Mouse (Mus musculus): ENCODE results near the gene Tmem191c. TPM values are rescaled to one million over a fixed set of nuclear protein-coding genes. Genes with fewer than 3 reads are reported as not detected.

Gene Tmem191c
- total RNA-seq, 2 experiments from 2014 or later: 2.7 to 3.9 TPM

GRCm38 (mm10) chr16:17321481-17321880 is 45.6 kb downstream of the Tmem191c start:
- DNase-seq: peak; percentile 10 to 29
- intact Hi-C loops (cut with DNase I): no loop called here

DNA sequence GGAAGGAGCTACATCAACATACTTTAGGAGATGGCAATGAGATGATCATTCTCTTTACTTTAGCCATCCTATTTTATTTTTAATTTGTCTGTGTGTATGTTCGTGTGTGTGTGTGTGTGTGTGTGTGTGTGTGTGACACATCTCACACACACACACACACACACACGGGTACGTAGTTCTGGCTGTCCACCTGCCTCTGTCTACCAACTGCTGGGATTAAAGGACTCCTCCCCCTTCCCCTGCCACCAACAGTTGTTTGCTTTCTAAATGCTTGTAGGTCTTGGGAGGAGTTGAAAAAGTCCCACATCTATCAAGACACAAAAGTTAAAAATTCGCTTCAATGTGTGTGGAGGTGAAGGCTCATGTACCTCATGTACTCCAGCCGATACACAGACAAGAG is 48.9 kb downstream of the Tmem191c start:
- intact Hi-C loops (cut with DNase I): no loop called here

GRCm38 (mm10) chr16:17326064-17326463 is 50.2 kb downstream of the Tmem191c start:
- intact Hi-C loops (cut with DNase I): no loop called here
- no peak for DNase-seq

More for the DNA sequence above, 48.9 kb downstream of the Tmem191c start:
- no peak for DNase-seq

- DNase-seq: no peak
- intact Hi-C loops (cut with DNase I): no loop called here
Measured at GRCm38 (mm10) chr16:17329848-17330570, 54.1 kb downstream of the Tmem191c start.

- intact Hi-C loops (cut with DNase I): no loop called here
- DNase-seq: no peak
Measured at GRCm38 (mm10) chr16:17331116-17331515, 55.2 kb downstream of the Tmem191c start, which contains the start of gene Serpind1. Serpind1 (plus strand) TSS chr16:17331371.

- DNase-seq: no peak
- intact Hi-C loops (cut with DNase I): no loop called here
Measured at GRCm38 (mm10) chr16:17331855-17332254, 56.0 kb downstream of the Tmem191c start.

Other genes with a start within 250 kb of the Tmem191c start
- 1 to 10 TPM; 2.9 to 3.3 TPM for gene Ypel1, start 206.4 kb upstream of the Tmem191c start, total RNA-seq (2021)
- 10 to 100 TPM; 42.4 to 43.1 TPM for gene Ppil2, start 164.8 kb upstream of the Tmem191c start, total RNA-seq (2021)
- gene 2610318N02Rik, start 150.9 kb upstream of the Tmem191c start, total RNA-seq (2021): 1 to 10 TPM in 1 of 2 experiments, not detected in 1; 2.4 TPM
- gene Sdf2l1, start 143.7 kb upstream of the Tmem191c start, total RNA-seq (2021): 1 to 10 TPM; 6.7 to 9.3 TPM
- 1 to 10 TPM; 1.3 TPM for gene Ydjc, start 131.5 kb upstream of the Tmem191c start, total RNA-seq (2021)
- gene Ccdc116, start 128.8 kb upstream of the Tmem191c start, total RNA-seq (2021): under 1 TPM in 1 of 2 experiments, not detected in 1; 0.31 TPM
- 100 to 1,000 TPM; 114 to 118 TPM for gene Ube2l3, start 73.4 kb upstream of the Tmem191c start, total RNA-seq (2021)
- under 1 TPM; 0.05 to 0.07 TPM for gene Rimbp3, start 67.5 kb upstream of the Tmem191c start, total RNA-seq (2021)
- 1 to 10 TPM; 1.8 to 2.1 TPM for gene Hic2, start 42.5 kb upstream of the Tmem191c start, total RNA-seq (2021)
- gene Serpind1, start 55.3 kb downstream of the Tmem191c start, total RNA-seq (2021): 1 to 10 TPM; 2.1 to 2.2 TPM
- gene Snap29, start 129.9 kb downstream of the Tmem191c start, total RNA-seq (2021): 10 to 100 TPM; 15.8 to 16.5 TPM
- gene Pi4ka, start 130.2 kb downstream of the Tmem191c start, total RNA-seq (2021): 10 to 100 TPM; 52.7 to 54.3 TPM
- gene Crkl, start 175.9 kb downstream of the Tmem191c start, total RNA-seq (2021): 10 to 100 TPM; 25.2 to 28.9 TPM
- gene Aifm3, start 213.5 kb downstream of the Tmem191c start, total RNA-seq (2021): under 1 TPM; 0.19 to 0.24 TPM
- gene Lztr1, start 232.6 kb downstream of the Tmem191c start, total RNA-seq (2021): 10 to 100 TPM; 39.4 to 42.8 TPM